Mouse (Mus musculus) lung, adult 2 months (tissue): ENCODE measurements around the gene Nrxn3.

ENCODE experiments used
- CTCF ChIP-seq: fragments of 200-500 bp; IDR thresholded peaks from 2 replicates; pipeline ENCODE4 v1.5.1; 2011; ENCODE audit warnings: mild to moderate bottlenecking, low read length, control low read depth; ENCODE audit not compliant: insufficient read depth
- POLR2A ChIP-seq: fragments of 200-500 bp; IDR thresholded peaks from 2 replicates; pipeline ENCODE4 v1.6.1; 2011; ENCODE audit warnings: low read depth, mild to moderate bottlenecking, control low read depth, low read length, borderline replicate concordance; ENCODE audit errors: extremely low read depth

DNA sequence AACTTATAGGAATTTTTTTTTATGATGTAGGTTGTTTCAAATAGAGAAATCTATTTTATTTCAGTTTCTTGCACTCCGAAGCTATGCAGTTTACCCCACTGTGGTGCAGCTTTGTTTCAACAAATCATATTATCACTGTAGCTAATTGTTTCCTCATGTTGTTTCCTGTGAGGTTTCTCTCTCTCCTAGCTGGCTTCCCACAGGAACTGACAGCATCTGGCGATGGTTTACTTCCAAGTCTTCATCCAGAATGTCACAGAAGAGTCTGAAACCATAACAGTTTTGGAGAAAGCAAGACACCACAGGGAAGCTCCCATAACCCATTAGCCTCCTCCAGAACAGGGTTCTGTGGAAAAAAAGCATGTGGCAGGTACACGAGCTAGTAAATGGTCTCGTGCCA is 564.4 kb downstream of the Nrxn3 start:
- TF ChIP-seq POLR2A (no peak), CTCF (no peak)
